Mouse (Mus musculus) liver, embryonic 14.5 days (tissue): ENCODE data around the gene P3h2. TPM values are rescaled to one million over a fixed set of nuclear protein-coding genes. Genes with fewer than 3 reads are reported as not detected.
A peak's percentile ranks its signal among the peaks of the same experiment; 100 is the strongest.

Experiments used
- ATAC-seq: fragments of 200-750 bp; cut with Nextera tagmentation; 2 replicates; pipeline ENCODE4 v1.8.0; 2017; ENCODE audit warnings: moderate number of reproducible peaks, mild to moderate bottlenecking, moderate library complexity; ENCODE audit not compliant: insufficient read depth
- DNase-seq, 3 experiments: peaks; one replicate each; pipeline ENCODE4 v3.0.0-alpha.2; 2012 to 2013; ENCODE audit warnings: low read depth in 3 of 3, low spot score in 3 of 3
- H3K27ac ChIP-seq: fragments of 300-500 bp; sonication (generic); 2 replicates; pipeline ENCODE4 v1.5.1; 2014; ENCODE audit warnings: moderate library complexity, mild to moderate bottlenecking, control low read depth, inconsistent platforms
- H3K27me3 ChIP-seq: fragments of 300-500 bp; sonication (generic); 2 replicates; pipeline ENCODE4 v1.6.1; 2014; ENCODE audit warnings: mild to moderate bottlenecking, low read length, moderate library complexity; ENCODE audit not compliant: control insufficient read depth, insufficient read depth
- H3K36me3 ChIP-seq: fragments of 300-500 bp; sonication (generic); replicated peaks from 2 replicates; pipeline ENCODE4 v1.6.1; 2014; ENCODE audit warnings: low read depth; ENCODE audit not compliant: control insufficient read depth, insufficient read depth
- H3K4me1 ChIP-seq, 2 experiments: fragments of 200-500 bp in 1 of 2; fragments of 300-500 bp in 1 of 2; sonication (generic) in 1 of 2; replicated peaks; 2 replicates each; pipeline ENCODE4 v1.6.1; 2012 to 2014; ENCODE audit warnings: antibody characterized with exemption in 1 of 2, inconsistent platforms in 1 of 2, low read length in 1 of 2; ENCODE audit not compliant: control insufficient read depth in 2 of 2, insufficient read depth in 2 of 2
- H3K4me2 ChIP-seq: fragments of 300-500 bp; sonication (generic); 2 replicates; pipeline ENCODE4 v1.6.1; 2014; ENCODE audit warnings: low read depth, mild to moderate bottlenecking, control low read depth, moderate library complexity
- H3K4me3 ChIP-seq, 2 experiments: fragments of 200-500 bp in 1 of 2; fragments of 300-500 bp in 1 of 2; sonication (generic) in 1 of 2; 2 replicates each; pipeline ENCODE4 v1.5.1; 2012 to 2014; ENCODE audit warnings: low read depth in 2 of 2, low read length in 2 of 2, mild to moderate bottlenecking in 2 of 2, control low read depth in 1 of 2, inconsistent platforms in 1 of 2, moderate library complexity in 1 of 2; ENCODE audit not compliant: insufficient read depth in 1 of 2
- H3K9ac ChIP-seq: fragments of 300-500 bp; sonication (generic); replicated peaks from 2 replicates; pipeline ENCODE4 v1.6.1; 2014; ENCODE audit warnings: mild to moderate bottlenecking, control low read depth, moderate library complexity
- H3K9me3 ChIP-seq: fragments of 300-500 bp; sonication (generic); 2 replicates; pipeline ENCODE4 v1.6.1; 2016; ENCODE audit warnings: low read length, mixed read lengths; ENCODE audit not compliant: control insufficient read depth
- CTCF ChIP-seq: IDR thresholded peaks from 2 replicates; pipeline ENCODE4 v1.5.1; 2016; ENCODE audit warnings: antibody characterized with exemption, low read depth, control low read depth
- EP300 ChIP-seq: IDR thresholded peaks from 2 replicates; pipeline ENCODE4 v1.6.1; 2016; ENCODE audit warnings: antibody characterized with exemption, low read depth
- WGBS: fragments of 180-500 bp; shearing (Covaris S2); extraction: QIAGEN DNeasy Blood & Tissue Kit; methylation state at CpG from one replicate; pipeline ENCODE4 v1.1.7; 2014; ENCODE audit not compliant: insufficient replicate concordance; 5-methylcytosine and 5-hydroxymethylcytosine counted together
- polyA plus RNA-seq, 2 experiments: library from polyadenylated mRNA; depleted of rRNA in 1 of 2; stranded (reverse) in 1 of 2; unstranded in 1 of 2; fragments of >200 nt; fragmentation: Nextera tagmentation in 1 of 2; extraction: Ambion mirVana in 1 of 2; gene quantifications; 2 replicates each; pipeline versions ENCODE4 v1.2.1 to v1.2.3; 2012 to 2014

The P3h2 gene
- polyA plus RNA-seq, 2 experiments, result 0.86 to 0.89 TPM

DNA sequence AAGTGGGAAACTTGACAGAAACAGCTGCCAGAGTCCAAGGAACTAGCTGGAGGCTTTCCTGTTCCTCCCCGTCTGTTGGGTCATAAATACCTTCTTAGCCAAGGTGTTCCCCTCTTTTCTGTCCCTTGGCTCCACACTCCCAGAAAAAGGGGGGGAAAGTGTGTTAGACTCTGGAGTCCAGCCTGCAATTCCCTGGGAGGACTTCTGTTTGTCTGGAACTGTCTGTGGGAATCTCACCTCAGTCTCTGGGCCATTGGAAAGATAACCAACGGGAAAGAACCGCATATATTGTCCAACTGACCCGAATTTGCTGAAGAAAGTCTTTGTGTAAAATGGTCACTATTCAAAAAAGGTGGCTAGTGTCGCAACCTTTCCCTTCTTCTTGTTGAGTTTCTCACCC, 1.0 kb upstream of the P3h2 start:
- WGBS, result 49% methylated on average over 5 of the region's 5 CpGs
- H3K4me3 ChIP-seq, result no peak overlapping the region

GRCm38 (mm10) chr16:26106041-26106617, 545 bp upstream of the P3h2 start:
- TF ChIP-seq EP300 (no peak), CTCF (no peak)
- 2% methylated on average over 5 of the region's 5 CpGs for WGBS
- Histone ChIP-seq H3K4me3 (peak overlapping the region in 1 of 2 experiments; percentile 17; a peak in 1 of 4 replicates), H3K36me3 (no peaks in the 10 kb centered on the region), H3K9me3 (no peaks in the 10 kb centered on the region), H3K9ac (no peak overlapping the region), H3K4me2 (peak overlapping the region; percentile 62; the same call in 1 of the 2 replicates), H3K4me1 (no peaks in the 10 kb centered on the region), H3K27ac (no peak overlapping the region), H3K27me3 (peaks cover 20% of the 10 kb centered on the region)
- ATAC-seq (no peak), DNase-seq (no peak)

More for the DNA sequence above, 1.0 kb upstream of the P3h2 start:
- Histone ChIP-seq H3K9ac (no peak overlapping the region), H3K4me2 (no peak overlapping the region), H3K36me3 (no peaks in the 10 kb centered on the region), H3K9me3 (no peaks in the 10 kb centered on the region), H3K4me1 (no peaks in the 10 kb centered on the region), H3K27me3 (peaks cover 20% of the 10 kb centered on the region), H3K27ac (no peak overlapping the region)
- TF ChIP-seq EP300 (no peak), CTCF (no peak)
- ATAC-seq (no peak), DNase-seq (no peak)

- ATAC-seq (no peak), DNase-seq (no peak)
- H3K4me1 ChIP-seq, result no peaks in the 10 kb centered on the region
- TF ChIP-seq CTCF (no peak), EP300 (no peak)
- no peak overlapping the region for H3K4me2 ChIP-seq
- no peaks in the 10 kb centered on the region for H3K36me3 ChIP-seq
- peaks cover 20% of the 10 kb centered on the region for H3K27me3 ChIP-seq
- no peak overlapping the region for H3K9ac ChIP-seq
- WGBS, result 43% methylated on average over 4 of the region's 4 CpGs
- no peak overlapping the region for H3K4me3 ChIP-seq
- no peak overlapping the region for H3K27ac ChIP-seq
- H3K9me3 ChIP-seq, result no peaks in the 10 kb centered on the region
Measured at GRCm38 (mm10) chr16:26104274-26104673, 1.3 kb downstream of the P3h2 start.

DNA sequence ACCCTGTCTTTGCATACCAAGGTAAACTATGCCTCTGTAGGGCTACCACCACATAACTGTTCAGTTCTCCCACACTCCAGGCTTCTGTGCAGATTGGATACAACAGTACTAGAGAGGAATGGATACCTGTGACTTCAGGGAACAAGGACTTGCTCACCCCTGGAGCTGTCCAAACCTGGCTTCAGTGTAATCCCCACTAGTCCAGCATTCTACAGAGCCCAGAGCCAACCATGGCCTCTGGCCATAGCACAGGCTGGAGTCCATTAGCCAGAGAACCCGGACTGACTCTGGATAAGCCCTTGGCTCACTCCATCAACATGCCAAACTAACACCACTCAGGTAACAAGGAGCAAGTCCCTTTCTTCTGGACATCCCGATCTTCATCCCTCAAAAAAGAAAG, 2.7 kb downstream of the P3h2 start:
- H3K4me2 ChIP-seq, result no peak overlapping the region
- TF ChIP-seq EP300, result no peak
- no peak for TF ChIP-seq CTCF
- H3K9ac ChIP-seq, result no peak overlapping the region
- ATAC-seq (no peak), DNase-seq (no peak)
- H3K36me3 ChIP-seq, result no peaks in the 10 kb centered on the region
- H3K9me3 ChIP-seq, result no peaks in the 10 kb centered on the region
- WGBS, result 42% methylated on average over 2 of the region's 2 CpGs
- H3K4me1 ChIP-seq, result no peaks in the 10 kb centered on the region
- H3K27me3 ChIP-seq, result peaks cover 20% of the 10 kb centered on the region
- no peak overlapping the region for H3K27ac ChIP-seq
- no peak overlapping the region for H3K4me3 ChIP-seq

GRCm38 (mm10) chr16:26100167-26100566, 5.4 kb downstream of the P3h2 start:
- no peak for ATAC-seq
- Histone ChIP-seq H3K9me3 (no peaks in the 10 kb centered on the region), H3K4me1 (peaks cover 0 to 2% of the 10 kb centered on the region in 2 experiments; a peak in 1 of 4 replicates), H3K27ac (no peak overlapping the region), H3K4me3 (no peak overlapping the region), H3K27me3 (peaks cover 13% of the 10 kb centered on the region), H3K9ac (no peak overlapping the region), H3K36me3 (no peaks in the 10 kb centered on the region), H3K4me2 (no peak overlapping the region)
- 40% methylated on average over 4 of the region's 4 CpGs for WGBS
- no peak for DNase-seq
- TF ChIP-seq EP300 (no peak), CTCF (no peak)
